Mouse (Mus musculus) ovary, postnatal 10 days (tissue): ENCODE results near the gene Fntb.
"Not testable (repeated sequence)": the region's sequence is repeated elsewhere in the genome, so short reads cannot be mapped to it uniquely, and the experiment has no call there.

ENCODE experiments used
- DNase-seq: peaks from one replicate; pipeline ENCODE4 v3.0.0; 2022; ENCODE audit warnings: low spot score

The Fntb gene

GRCm38 (mm10) chr12:76765354-76765851 is at the start of gene Fntb, which contains the start of gene Churc1:
Fntb (plus strand) TSS chr12:76765589.
Churc1 (plus strand) TSS chr12:76765538.
- peak; percentile 72 for DNase-seq

DNA sequence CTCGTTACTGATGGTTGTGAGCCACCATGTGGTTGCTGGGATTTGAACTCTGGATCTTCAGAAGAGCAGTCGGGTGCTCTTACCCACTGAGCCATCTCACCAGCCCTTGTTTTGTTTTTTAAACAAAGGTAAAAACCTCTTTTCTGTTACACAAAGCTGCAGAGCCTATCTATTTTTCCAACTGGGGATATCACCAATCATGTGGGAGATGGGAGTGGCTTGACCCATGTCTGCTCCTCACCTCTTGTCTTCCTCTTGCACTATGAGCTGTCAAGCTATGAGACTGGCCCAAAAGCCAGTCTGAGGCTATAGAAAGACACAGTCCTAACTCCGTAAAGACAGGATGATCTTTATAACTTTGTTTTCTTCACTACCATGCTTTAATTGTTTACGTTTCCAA is 47.0 kb upstream of the Fntb start:
- no peak for DNase-seq

GRCm38 (mm10) chr12:76720572-76720971 is 44.8 kb upstream of the Fntb start:
- DNase-seq, result no peak

DNA sequence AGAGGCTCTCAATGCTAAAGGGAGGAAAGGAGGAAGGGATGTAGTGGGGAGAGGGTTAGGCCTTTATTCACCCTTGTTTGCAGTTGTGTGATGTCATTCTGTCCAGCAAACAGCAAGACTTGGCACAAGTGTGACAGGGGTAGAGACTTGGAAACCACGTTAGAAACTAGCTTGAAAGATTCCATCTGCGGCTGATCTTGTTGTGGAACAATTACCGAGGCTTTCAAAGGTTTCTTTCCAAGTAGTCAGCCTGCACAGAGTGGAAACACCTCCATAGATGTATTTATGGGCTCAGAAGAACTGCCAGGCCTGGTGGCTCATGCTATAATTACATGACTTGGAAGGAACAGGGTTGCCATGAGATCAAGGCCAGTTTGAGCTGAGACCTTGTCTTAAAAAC is 43.4 kb upstream of the Fntb start:
- DNase-seq, result no peak

GRCm38 (mm10) chr12:76727955-76728354 is 37.4 kb upstream of the Fntb start:
- DNase-seq, result no peak

DNA sequence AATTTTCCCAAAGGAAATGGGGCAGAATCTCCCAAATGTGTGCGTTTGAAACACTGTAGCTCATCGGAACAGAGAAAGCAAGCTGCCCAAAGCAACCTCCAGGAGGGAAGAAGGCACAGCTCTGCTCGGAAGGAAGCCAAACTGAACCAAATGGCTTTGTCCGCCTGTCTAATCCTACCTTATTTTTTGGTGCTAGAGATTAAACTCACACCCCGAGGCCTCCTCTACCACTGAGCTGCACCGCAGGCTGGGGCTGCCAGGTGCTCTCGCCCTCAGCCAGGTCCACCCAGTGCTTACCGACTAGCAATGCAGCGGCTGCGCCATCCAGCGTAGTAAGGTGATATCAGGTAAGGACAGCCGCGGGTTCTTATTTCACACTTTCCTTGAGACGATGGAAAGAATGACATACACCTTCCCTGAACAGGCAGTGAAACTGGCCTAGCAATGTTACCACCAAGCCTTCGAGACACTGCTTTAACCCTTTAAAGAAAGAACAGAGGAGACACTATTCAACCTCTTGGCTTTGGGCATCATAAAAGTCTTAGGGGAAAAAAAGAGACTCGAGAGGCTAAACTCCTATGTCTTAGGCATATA is 14.4 kb upstream of the Fntb start:
- no peak for DNase-seq

DNA sequence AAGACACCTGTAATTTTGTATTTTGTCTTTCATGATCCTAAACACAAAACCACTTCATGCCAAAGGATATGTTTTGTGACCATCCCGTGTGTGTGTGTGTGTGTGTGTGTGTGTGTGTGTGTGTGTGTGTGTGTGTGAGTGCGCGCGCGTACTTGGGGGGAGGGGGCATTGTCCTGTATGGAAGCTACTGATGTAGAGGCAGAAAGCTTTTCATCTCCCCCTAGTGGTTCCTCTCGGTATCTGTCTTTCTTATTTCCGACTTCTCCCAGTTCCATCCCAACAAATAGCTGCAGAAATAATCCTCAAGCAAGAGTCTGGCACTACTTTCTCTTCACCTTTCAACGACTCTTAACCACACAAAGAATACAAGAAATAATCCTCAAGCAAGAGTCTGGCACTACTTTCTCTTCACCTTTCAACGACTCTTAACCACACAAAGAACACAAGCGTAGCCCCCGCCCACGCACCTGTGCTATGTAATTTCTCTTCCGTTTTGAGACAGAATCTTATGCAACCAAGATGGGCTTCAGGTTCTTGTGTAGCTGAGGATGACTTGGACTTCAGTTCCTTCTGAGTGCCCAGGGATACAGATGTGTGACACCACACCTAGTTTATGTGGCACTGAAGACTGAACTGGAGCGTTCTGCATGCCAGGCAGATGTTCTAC is 12.6 kb upstream of the Fntb start:
- DNase-seq, result no peak

GRCm38 (mm10) chr12:76765901-76766630 is 677 bp downstream of the Fntb start:
- DNase-seq, result no peak

GRCm38 (mm10) chr12:76770841-76771500 is 5.6 kb downstream of the Fntb start:
- no peak for DNase-seq

DNA sequence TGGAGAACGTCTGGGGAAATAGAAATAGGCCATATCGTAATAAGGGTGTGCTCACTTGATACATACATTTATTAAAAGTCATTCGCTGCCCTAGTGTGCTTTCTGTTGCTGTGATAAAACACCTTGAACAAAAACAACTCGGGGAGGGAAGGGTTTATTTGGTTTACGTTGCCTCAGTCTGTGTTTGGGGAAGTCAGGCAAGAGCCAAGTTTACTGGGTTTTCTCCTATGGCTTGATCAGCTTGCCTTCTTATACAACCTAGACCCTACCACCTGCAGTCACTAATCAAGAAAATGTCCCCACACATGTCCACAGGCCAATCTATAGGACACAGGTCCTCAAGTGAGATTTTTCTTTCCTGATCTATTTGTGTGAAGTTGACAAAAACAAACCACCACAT is 6.2 kb downstream of the Fntb start:
- DNase-seq, result no peak

DNA sequence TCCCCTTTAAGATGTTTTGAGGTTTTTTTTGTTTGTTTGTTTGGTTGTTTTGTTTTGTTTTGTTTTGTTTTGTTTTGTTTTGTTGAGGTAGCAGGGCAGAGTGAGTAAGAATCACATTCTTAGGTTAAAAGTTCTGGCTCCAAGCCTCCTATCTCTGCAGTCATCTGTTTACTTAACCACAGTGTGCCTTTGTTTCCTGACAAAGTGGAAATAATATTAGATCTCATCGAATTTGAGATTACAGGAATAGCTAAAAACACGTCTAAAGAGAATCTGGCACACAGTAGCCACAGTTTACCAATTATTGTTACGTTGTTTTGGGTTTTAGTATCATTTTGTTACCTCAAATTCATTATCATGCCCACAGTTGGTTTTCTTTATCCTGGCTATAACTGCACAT is 9.3 kb downstream of the Fntb start:
- no peak for DNase-seq

DNA sequence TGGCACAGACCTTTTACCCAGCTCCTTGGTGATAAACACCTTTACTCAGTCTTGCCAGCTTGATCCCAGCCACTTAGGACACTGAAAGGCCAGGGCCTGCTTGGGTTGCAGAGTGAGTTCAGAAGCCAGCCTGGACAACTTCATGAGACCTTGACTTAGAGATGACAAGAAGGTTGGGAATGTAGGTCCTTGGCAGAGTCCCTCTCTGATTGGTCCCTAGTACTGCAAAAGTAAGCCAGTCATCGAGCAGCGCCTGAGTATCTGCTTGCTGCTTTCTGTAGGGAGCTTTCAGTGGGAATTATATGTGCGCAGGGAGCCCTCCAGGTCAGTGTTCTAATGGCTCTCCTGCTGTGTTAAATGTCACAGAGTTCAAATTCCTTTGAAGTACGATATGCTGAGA is 9.7 kb downstream of the Fntb start:
- DNase-seq, result no peak

DNA sequence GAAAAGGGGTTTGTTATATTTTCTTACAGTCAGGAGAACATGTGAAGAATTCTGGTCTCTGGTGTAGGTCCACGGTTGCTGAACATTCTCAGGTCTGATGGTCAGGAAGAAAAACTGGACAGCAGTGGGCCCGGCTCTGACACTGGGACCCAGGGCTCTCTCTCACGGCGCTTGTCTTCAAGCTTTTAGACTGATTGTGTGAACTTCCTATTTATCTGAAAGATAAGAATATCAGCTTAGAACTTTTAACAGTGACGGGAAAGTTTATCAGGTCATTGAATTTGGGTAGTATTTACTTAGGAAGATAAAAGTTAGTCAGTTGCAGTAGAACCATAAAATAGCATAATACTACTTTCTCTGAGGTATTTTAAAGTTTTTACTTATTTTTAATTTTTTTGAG is 11.5 kb downstream of the Fntb start:
- no peak for DNase-seq

- no peak for DNase-seq
Measured at GRCm38 (mm10) chr12:76777845-76778244, 12.5 kb downstream of the Fntb start.

DNA sequence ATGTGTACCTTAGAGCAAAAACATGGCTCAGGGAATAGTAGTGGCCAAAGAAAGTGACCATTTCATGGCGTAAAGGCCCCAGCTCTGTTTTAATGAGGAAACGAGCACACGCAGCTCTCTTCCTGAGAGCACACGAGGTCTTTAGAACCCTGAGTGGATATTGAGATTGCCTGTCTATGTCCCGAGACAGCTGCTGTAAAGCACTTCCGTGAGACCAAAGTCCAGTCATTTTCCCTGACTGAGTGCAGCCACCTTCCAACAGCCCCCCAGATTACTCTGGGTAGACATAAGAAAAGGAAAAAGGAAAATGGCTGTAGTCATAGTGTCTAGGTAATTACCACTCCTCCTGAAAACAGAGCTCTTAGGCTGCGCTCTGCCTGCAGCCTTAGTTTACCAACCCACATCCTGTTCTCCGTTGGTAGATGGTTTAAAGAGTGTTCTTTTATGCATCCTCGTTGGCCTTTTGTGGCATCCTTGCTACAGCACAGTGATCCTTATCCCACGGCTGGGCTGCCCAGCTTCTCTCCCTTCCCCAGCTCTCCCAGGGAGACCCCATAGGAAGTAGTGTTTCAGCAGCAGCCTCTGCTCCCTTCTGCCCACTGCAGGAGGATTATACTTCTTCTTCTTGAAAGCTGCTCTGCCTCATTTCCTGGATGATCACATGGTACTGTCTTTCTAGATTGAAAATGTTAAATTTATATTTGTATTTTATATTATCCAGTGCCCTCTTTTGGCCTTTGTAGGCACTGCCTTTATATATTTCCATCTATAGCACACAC is 13.1 kb downstream of the Fntb start:
- no peak for DNase-seq

DNA sequence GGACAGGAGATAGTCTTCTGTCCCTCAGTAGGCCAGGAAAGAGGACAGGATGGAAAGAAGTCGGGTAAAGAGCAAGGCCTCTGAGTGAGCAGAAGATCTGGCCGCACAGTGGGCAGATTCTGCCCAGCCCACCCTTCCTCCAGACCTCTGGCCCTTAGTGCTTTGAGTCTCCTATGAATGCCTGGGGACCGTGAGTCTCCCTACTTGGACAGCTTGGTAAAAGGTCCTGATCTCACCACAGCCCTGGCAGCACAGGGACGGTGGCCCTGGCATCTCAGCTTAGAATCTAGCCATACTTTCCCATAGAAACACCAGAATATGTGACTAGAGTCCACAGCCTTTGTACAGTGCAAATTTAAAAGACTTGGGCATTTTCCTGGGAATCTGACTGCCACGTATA is 14.6 kb downstream of the Fntb start:
- no peak for DNase-seq

- no peak for DNase-seq
Measured at GRCm38 (mm10) chr12:76780639-76781468, 15.5 kb downstream of the Fntb start.

DNA sequence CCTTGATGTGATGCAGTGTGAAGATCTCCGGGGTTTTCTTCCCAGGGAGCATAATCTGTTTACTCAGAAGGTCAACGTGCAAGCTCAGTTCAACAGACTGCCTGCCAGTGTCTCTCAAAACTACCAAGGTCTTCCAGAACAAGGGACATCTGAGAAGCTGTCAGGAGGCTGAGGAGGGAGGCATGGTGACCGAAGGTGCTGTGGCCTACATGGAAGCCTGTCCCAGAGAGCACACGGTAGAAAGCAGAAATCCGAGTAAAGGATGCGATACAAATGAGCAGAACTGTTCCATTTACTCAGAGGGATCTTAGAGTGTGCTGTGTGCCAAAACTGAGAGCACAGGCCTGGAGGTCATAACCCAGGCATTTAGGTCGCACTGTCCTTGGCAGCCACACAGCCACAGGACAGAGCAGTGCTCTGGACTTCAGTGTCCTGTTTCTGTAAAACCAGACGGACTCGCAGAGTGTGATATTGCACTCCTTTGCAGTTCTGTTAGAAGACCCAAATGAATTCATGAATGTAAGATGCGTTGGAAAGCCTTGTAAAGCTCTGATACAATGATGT is 18.7 kb downstream of the Fntb start:
- no peak for DNase-seq

DNA sequence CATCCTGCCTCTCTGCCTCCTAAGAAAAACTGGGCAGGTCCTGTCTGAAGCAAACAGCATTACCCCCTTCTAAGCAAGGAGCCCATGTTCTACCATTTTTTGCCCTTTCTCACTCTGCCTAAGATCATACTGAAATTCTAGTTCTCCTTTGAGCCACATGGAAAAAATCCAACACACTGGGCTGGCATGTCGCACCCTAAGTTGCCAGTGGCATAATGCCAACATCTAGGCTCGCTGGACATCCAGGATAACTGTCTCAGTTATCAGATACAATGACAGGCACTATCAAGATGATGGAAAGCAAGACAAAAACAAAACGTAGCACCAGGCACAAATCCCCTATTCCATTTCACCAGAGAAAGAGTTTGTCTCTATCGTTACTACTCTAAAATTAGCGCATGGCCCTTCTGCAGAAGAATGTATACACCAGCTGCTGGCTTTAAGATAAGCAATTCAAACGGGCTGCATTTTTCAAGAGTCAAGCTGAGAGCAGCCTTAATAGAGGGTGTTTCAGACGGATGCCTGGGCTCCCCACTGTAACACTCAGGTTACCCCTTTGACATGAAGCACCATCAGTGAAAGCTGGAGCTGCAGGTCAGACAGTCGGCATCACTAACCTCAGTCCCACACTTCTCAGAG is 25.2 kb downstream of the Fntb start:
- DNase-seq, result no peak

DNA sequence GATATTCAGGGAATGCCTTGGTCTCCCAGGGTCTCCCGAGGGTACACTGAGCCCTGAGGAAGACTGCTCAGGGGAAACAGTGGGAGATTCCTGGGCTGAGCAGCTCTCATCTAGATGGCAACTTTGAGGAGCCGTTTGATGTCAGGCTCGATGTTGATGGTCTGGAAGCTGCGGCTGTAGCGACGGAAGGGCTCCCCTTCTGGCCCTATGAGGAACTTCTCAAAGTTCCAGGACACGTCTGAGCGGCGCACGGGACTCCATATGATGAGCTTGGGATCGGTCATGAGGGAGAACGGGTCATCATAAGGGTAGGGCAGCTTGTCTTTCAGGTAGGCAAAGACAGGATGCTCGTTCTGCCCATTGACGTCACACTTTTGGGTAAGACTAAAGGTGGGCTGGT is 27.2 kb downstream of the Fntb start:
- DNase-seq, result not testable (repeated sequence)
